Mouse (Mus musculus): Measurements from ENCODE around the gene Gm10570. TPM values are rescaled to one million over a fixed set of nuclear protein-coding genes. Genes with fewer than 3 reads are reported as not detected.

Gm10570 gene
- 1.0 and 1.2 TPM in 2 replicates for polyA plus RNA-seq (2021; fragmentation: Nextera tagmentation)
- long read RNA-seq, experiment 1, partial matches to known transcripts: 0 of 1 reads
- long read RNA-seq, experiment 1, other reads (novel, unspliced or antisense): 0 of 1 reads
- long read RNA-seq, experiment 2, partial matches to known transcripts: 0 of 1 reads
- long read RNA-seq, experiment 2, other reads (novel, unspliced or antisense): 0 of 1 reads

GRCm38 (mm10) chr4:130308231-130309081, at the start of gene Gm10570, which contains the start of gene Fabp3:
Gm10570 (minus strand) TSS chr4:130308674.
Fabp3 (plus strand) TSS chr4:130308595.

GRCm38 (mm10) chr4:130279105-130279504, 29.4 kb downstream of the Gm10570 start, which contains the start of gene Serinc2:
Serinc2 (minus strand) TSS chr4:130279205.

Other genes starting within 250 kb of the Gm10570 start
- gene Pef1, start 206.1 kb downstream of the Gm10570 start, polyA plus RNA-seq (2021; fragmentation: Nextera tagmentation): 91.2 and 98.3 TPM in 2 replicates
- 0.59 and 1.3 TPM in 2 replicates for gene Hcrtr1, start 169.3 kb downstream of the Gm10570 start, polyA plus RNA-seq (2021; fragmentation: Nextera tagmentation)
- 8.9 and 13.1 TPM in 2 replicates for gene Tinagl1, start 133.6 kb downstream of the Gm10570 start, polyA plus RNA-seq (2021; fragmentation: Nextera tagmentation)
- 0.72 TPM in 1 of 2 replicates, not detected in the other for gene Gm853, start 86.3 kb downstream of the Gm10570 start, polyA plus RNA-seq (2021; fragmentation: Nextera tagmentation)
- gene Serinc2, start 29.5 kb downstream of the Gm10570 start, polyA plus RNA-seq (2021; fragmentation: Nextera tagmentation): 10.0 and 16.2 TPM in 2 replicates
- gene Fabp3, start 79 bp downstream of the Gm10570 start, polyA plus RNA-seq (2021; fragmentation: Nextera tagmentation): 263 and 271 TPM in 2 replicates
- gene Zcchc17, start 51.3 kb upstream of the Gm10570 start, polyA plus RNA-seq (2021; fragmentation: Nextera tagmentation): 116 and 137 TPM in 2 replicates
- gene Snrnp40, start 51.5 kb upstream of the Gm10570 start, polyA plus RNA-seq (2021; fragmentation: Nextera tagmentation): 50.3 and 50.8 TPM in 2 replicates